Mouse (Mus musculus) embryo, embryonic 10.5 days (tissue): ENCODE data around the gene Tmcc3.

Experiments
- DNase-seq: peaks from one replicate; pipeline ENCODE4 v3.0.0-alpha.2; 2015; ENCODE audit warnings: low spot score

The Tmcc3 gene

GRCm38 (mm10) chr10:94473501-94473900 lies 161.8 kb downstream of the Tmcc3 start:
- no peak for DNase-seq

- DNase-seq: no peak
Measured at GRCm38 (mm10) chr10:94474185-94474584, 162.4 kb downstream of the Tmcc3 start.

GRCm38 (mm10) chr10:94477366-94478225 lies 165.8 kb downstream of the Tmcc3 start:
- DNase-seq: no peak

- no peak for DNase-seq
Measured at GRCm38 (mm10) chr10:94479646-94480045, 167.9 kb downstream of the Tmcc3 start.

GRCm38 (mm10) chr10:94480380-94481101 lies 168.8 kb downstream of the Tmcc3 start:
- no peak for DNase-seq

- DNase-seq: no peak
Measured at GRCm38 (mm10) chr10:94481613-94482012, 169.9 kb downstream of the Tmcc3 start.

GRCm38 (mm10) chr10:94486179-94486578 lies 174.4 kb downstream of the Tmcc3 start:
- DNase-seq: no peak

- DNase-seq: no peak
Measured at GRCm38 (mm10) chr10:94489509-94489908, 177.8 kb downstream of the Tmcc3 start.

- no peak for DNase-seq
Measured at GRCm38 (mm10) chr10:94491006-94491405, 179.3 kb downstream of the Tmcc3 start.

- no peak for DNase-seq
Measured at GRCm38 (mm10) chr10:94494403-94494846, 182.7 kb downstream of the Tmcc3 start.

GRCm38 (mm10) chr10:94495496-94496235 lies 183.9 kb downstream of the Tmcc3 start:
- no peak for DNase-seq

GRCm38 (mm10) chr10:94496826-94497440 lies 185.2 kb downstream of the Tmcc3 start:
- DNase-seq: no peak

GRCm38 (mm10) chr10:94500210-94500876 lies 188.6 kb downstream of the Tmcc3 start:
- no peak for DNase-seq

- no peak for DNase-seq
Measured at GRCm38 (mm10) chr10:94500877-94501273, 189.1 kb downstream of the Tmcc3 start.

- no peak for DNase-seq
Measured at GRCm38 (mm10) chr10:94501796-94502195, 190.0 kb downstream of the Tmcc3 start.

GRCm38 (mm10) chr10:94505248-94505772 lies 193.6 kb downstream of the Tmcc3 start:
- DNase-seq: no peak

GRCm38 (mm10) chr10:94508863-94509262 lies 197.1 kb downstream of the Tmcc3 start:
- no peak for DNase-seq

- DNase-seq: no peak
Measured at GRCm38 (mm10) chr10:94512771-94513170, 201.0 kb downstream of the Tmcc3 start.

- no peak for DNase-seq
Measured at GRCm38 (mm10) chr10:94514091-94514505, 202.3 kb downstream of the Tmcc3 start.

GRCm38 (mm10) chr10:94514506-94515178 lies 202.9 kb downstream of the Tmcc3 start:
- peak; percentile 64 for DNase-seq

GRCm38 (mm10) chr10:94515179-94515545 lies 203.4 kb downstream of the Tmcc3 start:
- peak; percentile 78 for DNase-seq
